Mouse (Mus musculus) neural tube, embryonic 15.5 days (tissue): ENCODE measurements around the gene Trim40. TPM values are rescaled to one million over a fixed set of nuclear protein-coding genes. Genes with fewer than 3 reads are reported as not detected.
"Not testable (repeated sequence)": the region's sequence is repeated elsewhere in the genome, so short reads cannot be mapped to it uniquely, and the experiment has no call there.

ENCODE experiments used
- ATAC-seq: fragments of 200-750 bp; cut with Nextera tagmentation; 2 replicates; pipeline ENCODE4 v1.8.0; 2017; ENCODE audit warnings: mild to moderate bottlenecking, moderate TSS enrichment, moderate library complexity; ENCODE audit not compliant: low FRiP score
- H3K27ac ChIP-seq: fragments of 300-500 bp; sonication (generic); replicated peaks from 2 replicates; pipeline ENCODE4 v1.5.1; 2015; ENCODE audit warnings: mild to moderate bottlenecking, inconsistent platforms
- H3K27me3 ChIP-seq: fragments of 300-500 bp; sonication (generic); replicated peaks from 2 replicates; pipeline ENCODE4 v1.6.1; 2015; ENCODE audit warnings: inconsistent platforms
- H3K36me3 ChIP-seq: fragments of 300-500 bp; sonication (generic); 2 replicates; pipeline ENCODE4 v1.6.1; 2015; ENCODE audit warnings: inconsistent platforms
- H3K4me1 ChIP-seq: fragments of 300-500 bp; sonication (generic); 2 replicates; pipeline ENCODE4 v1.6.1; 2015; ENCODE audit warnings: inconsistent platforms
- H3K4me2 ChIP-seq: fragments of 300-500 bp; sonication (generic); 2 replicates; pipeline ENCODE4 v1.6.1; 2015; ENCODE audit warnings: inconsistent platforms, mild to moderate bottlenecking, moderate library complexity
- H3K4me3 ChIP-seq: fragments of 300-500 bp; sonication (generic); replicated peaks from 2 replicates; pipeline ENCODE4 v1.5.1; 2015; ENCODE audit warnings: mild to moderate bottlenecking, inconsistent platforms
- H3K9ac ChIP-seq: fragments of 300-500 bp; sonication (generic); replicated peaks from 2 replicates; pipeline ENCODE4 v1.6.1; 2015; ENCODE audit warnings: mild to moderate bottlenecking, inconsistent platforms
- H3K9me3 ChIP-seq: fragments of 300-500 bp; sonication (generic); replicated peaks from 2 replicates; pipeline ENCODE4 v1.6.1; 2016; ENCODE audit warnings: inconsistent platforms
- WGBS: fragments of 180-500 bp; shearing (Covaris S2); methylation state at CpG from one replicate; pipeline ENCODE4 v1.1.7; 2015; ENCODE audit warnings: mixed read lengths; 5-methylcytosine and 5-hydroxymethylcytosine counted together
- polyA plus RNA-seq: library from polyadenylated mRNA; unstranded; fragments of >200 nt; fragmentation: Nextera tagmentation; extraction: Ambion mirVana; gene quantifications from 2 replicates; pipeline ENCODE4 v1.2.1, GENCODE M21; 2015

Trim40 gene
- polyA plus RNA-seq, 1 experiment from 2014 or later, result not detected

GRCm38 (mm10) chr17:36891496-36891895, 1.6 kb upstream of the Trim40 start:
- not testable (repeated sequence) for H3K4me1 ChIP-seq, H3K4me3 ChIP-seq, H3K27ac ChIP-seq, H3K27me3 ChIP-seq, ATAC-seq, H3K4me2 ChIP-seq, H3K9me3 ChIP-seq, H3K36me3 ChIP-seq, H3K9ac ChIP-seq
- WGBS, result 94% methylated on average over 1 of the region's 1 CpGs

- H3K4me3 ChIP-seq, result no peak overlapping the region
- H3K4me1 ChIP-seq, result no peaks in the 10 kb centered on the region
- no peak overlapping the region for H3K4me2 ChIP-seq
- no peaks in the 10 kb centered on the region for H3K36me3 ChIP-seq
- H3K27ac ChIP-seq, result no peak overlapping the region
- 94% methylated on average over 12 of the region's 12 CpGs for WGBS
- H3K9me3 ChIP-seq, result no peaks in the 10 kb centered on the region
- H3K27me3 ChIP-seq, result no peaks in the 10 kb centered on the region
- H3K9ac ChIP-seq, result no peak overlapping the region
- ATAC-seq, result no peak
These were observed 4.7 kb downstream of the Trim40 start for GRCm38 (mm10) chr17:36885132-36885790.

- 82% methylated on average over 2 of the region's 2 CpGs for WGBS
- Histone ChIP-seq H3K9ac (no peak overlapping the region), H3K4me2 (no peak overlapping the region), H3K27ac (no peak overlapping the region), H3K4me3 (no peak overlapping the region), H3K4me1 (no peaks in the 10 kb centered on the region), H3K9me3 (no peaks in the 10 kb centered on the region), H3K27me3 (no peaks in the 10 kb centered on the region), H3K36me3 (no peaks in the 10 kb centered on the region)
- no peak for ATAC-seq
These were observed 6.6 kb downstream of the Trim40 start for GRCm38 (mm10) chr17:36883350-36883749.

- no peak overlapping the region for H3K9ac ChIP-seq
- no peaks in the 10 kb centered on the region for H3K4me1 ChIP-seq
- H3K4me2 ChIP-seq, result no peak overlapping the region
- no peak overlapping the region for H3K27ac ChIP-seq
- 69% methylated on average over 4 of the region's 4 CpGs for WGBS
- H3K9me3 ChIP-seq, result no peaks in the 10 kb centered on the region
- H3K4me3 ChIP-seq, result no peak overlapping the region
- ATAC-seq, result no peak
- no peaks in the 10 kb centered on the region for H3K27me3 ChIP-seq
- no peaks in the 10 kb centered on the region for H3K36me3 ChIP-seq
These were observed 15.3 kb downstream of the Trim40 start for GRCm38 (mm10) chr17:36874636-36875035.

GRCm38 (mm10) chr17:36869955-36870810, 19.7 kb downstream of the Trim40 start:
- Histone ChIP-seq H3K36me3 (no peaks in the 10 kb centered on the region), H3K9me3 (no peaks in the 10 kb centered on the region), H3K4me2 (no peak overlapping the region), H3K27me3 (peaks cover 8% of the 10 kb centered on the region), H3K4me3 (no peak overlapping the region), H3K4me1 (peaks cover 9% of the 10 kb centered on the region), H3K27ac (no peak overlapping the region), H3K9ac (no peak overlapping the region)
- 82% methylated on average over 25 of the region's 25 CpGs for WGBS
- ATAC-seq, result no peak

GRCm38 (mm10) chr17:36869284-36869954, 20.5 kb downstream of the Trim40 start, which contains the start of gene Trim10:
Gene Trim10, plus strand, starts transcription at chr17:36869574.
- Histone ChIP-seq H3K9ac (no peak within 1 kb of the TSS), H3K27ac (no peak within 1 kb of the TSS), H3K27me3 (peaks cover 8% of the 10 kb centered on the region), H3K36me3 (no peaks in the 10 kb centered on the region), H3K4me1 (peaks cover 9% of the 10 kb centered on the region), H3K4me2 (no peak within 1 kb of the TSS), H3K4me3 (no peak within 1 kb of the TSS), H3K9me3 (no peaks in the 10 kb centered on the region)
- ATAC-seq, result no peak
- 78% methylated on average over 4 of the region's 4 CpGs for WGBS

GRCm38 (mm10) chr17:36868836-36869235, 21.1 kb downstream of the Trim40 start:
- Histone ChIP-seq H3K4me3 (no peak overlapping the region), H3K27ac (no peak overlapping the region), H3K4me2 (no peak overlapping the region), H3K27me3 (peaks cover 8% of the 10 kb centered on the region), H3K4me1 (peaks cover 9% of the 10 kb centered on the region), H3K36me3 (no peaks in the 10 kb centered on the region), H3K9ac (no peak overlapping the region), H3K9me3 (no peaks in the 10 kb centered on the region)
- no peak for ATAC-seq
- 79% methylated on average over 2 of the region's 2 CpGs for WGBS

GRCm38 (mm10) chr17:36866719-36867527, 23.0 kb downstream of the Trim40 start, which contains the start of gene Trim15:
Gene Trim15, minus strand, starts transcription at chr17:36867210.
- Histone ChIP-seq H3K9ac (0 out of 2 replicates have a peak within 1 kb of the TSS, but pooled peaks have one; percentile 15), H3K4me3 (peak within 1 kb of the TSS; percentile 26), H3K36me3 (no peaks in the 10 kb centered on the region), H3K9me3 (no peaks in the 10 kb centered on the region), H3K4me1 (peaks cover 9% of the 10 kb centered on the region), H3K4me2 (peak within 1 kb of the TSS; percentile 54), H3K27ac (no peak within 1 kb of the TSS), H3K27me3 (peaks cover 8% of the 10 kb centered on the region)
- peak; percentile 54 for ATAC-seq
- 12% methylated on average over 29 of the region's 29 CpGs for WGBS

- Histone ChIP-seq H3K36me3 (peaks cover 35% of the 10 kb centered on the region), H3K4me2 (no peak overlapping the region), H3K27ac (no peak overlapping the region), H3K9me3 (no peaks in the 10 kb centered on the region), H3K4me3 (no peak overlapping the region), H3K27me3 (peaks cover under 1% of the 10 kb centered on the region), H3K4me1 (peaks cover 2% of the 10 kb centered on the region), H3K9ac (no peak overlapping the region)
- no peak for ATAC-seq
- WGBS, result 65% methylated on average over 2 of the region's 2 CpGs
These were observed 28.2 kb downstream of the Trim40 start for GRCm38 (mm10) chr17:36861680-36862079.

GRCm38 (mm10) chr17:36858181-36858580, 31.7 kb downstream of the Trim40 start:
- no peaks in the 10 kb centered on the region for H3K9me3 ChIP-seq
- 94% methylated on average over 3 of the region's 3 CpGs for WGBS
- no peaks in the 10 kb centered on the region for H3K4me1 ChIP-seq
- ATAC-seq, result no peak
- no peak overlapping the region for H3K4me3 ChIP-seq
- peaks cover 66% of the 10 kb centered on the region for H3K36me3 ChIP-seq
- H3K4me2 ChIP-seq, result no peak overlapping the region
- no peak overlapping the region for H3K9ac ChIP-seq
- H3K27me3 ChIP-seq, result no peaks in the 10 kb centered on the region
- H3K27ac ChIP-seq, result no peak overlapping the region

- H3K9ac ChIP-seq, result no peak overlapping the region
- no peak overlapping the region for H3K4me3 ChIP-seq
- no peak overlapping the region for H3K27ac ChIP-seq
- H3K36me3 ChIP-seq, result peaks cover 86% of the 10 kb centered on the region
- ATAC-seq, result no peak
- WGBS, result 97% methylated on average over 4 of the region's 4 CpGs
- H3K4me2 ChIP-seq, result no peak overlapping the region
- H3K9me3 ChIP-seq, result no peaks in the 10 kb centered on the region
- no peaks in the 10 kb centered on the region for H3K4me1 ChIP-seq
- H3K27me3 ChIP-seq, result no peaks in the 10 kb centered on the region
These were observed 33.7 kb downstream of the Trim40 start for GRCm38 (mm10) chr17:36856236-36856635.
